Mouse (Mus musculus): ENCODE data around the gene Gm45717.

GRCm38 (mm10) chr7:140943356-140943755 lies 12.4 kb downstream of the Gm45717 start:
- TF ChIP-seq CTCF (IDR thresholded peaks at IDR 0.05; ENCODE audit: control insufficient read depth, insufficient read depth, insufficient read length) = no peak
- no peak for TF ChIP-seq CEBPB (IDR thresholded peaks at IDR 0.05; ENCODE audit: low read depth)
- no peak for TF ChIP-seq MYOD1 (IDR thresholded peaks at IDR 0.05; ENCODE audit: control insufficient read depth, insufficient read length, low read depth)
- no peak for TF ChIP-seq MAX (IDR thresholded peaks at IDR 0.05)

Data from C2C12 (cell line).